Mouse (Mus musculus) liver, adult 2 months (tissue): ENCODE measurements at regions not wholly inside any gene's neighbourhood (a gene's known extent, or its start where the extent isn't known, plus 50 kb on each side); places are given as distances from the start of the nearest gene placed in this dataset.

Experiments
- DNase-seq: peaks from one replicate; pipeline ENCODE4 v3.0.0-alpha.2; 2011; ENCODE audit warnings: low read depth, low spot score; ENCODE audit errors: extremely low read depth
- H3K27ac ChIP-seq: fragments of 200-500 bp; replicated peaks from 2 replicates; pipeline ENCODE4 v1.5.1; 2012; ENCODE audit warnings: low read depth, mild to moderate bottlenecking, control low read depth, inconsistent platforms, low read length; ENCODE audit not compliant: insufficient read depth
- H3K27me3 ChIP-seq: fragments of 200-500 bp; 2 replicates; pipeline ENCODE4 v1.6.1; 2012; ENCODE audit warnings: mild to moderate bottlenecking, moderate library complexity, low read length, inconsistent platforms; ENCODE audit not compliant: control insufficient read depth, insufficient read depth
- H3K36me3 ChIP-seq: fragments of 200-500 bp; 2 replicates; pipeline ENCODE4 v1.6.1; 2012; ENCODE audit warnings: low read length, inconsistent platforms; ENCODE audit not compliant: control insufficient read depth, insufficient read depth
- H3K4me1 ChIP-seq: fragments of 200-500 bp; 2 replicates; pipeline ENCODE4 v1.6.1; 2011; ENCODE audit warnings: low read length; ENCODE audit not compliant: control insufficient read depth, insufficient read depth
- H3K4me3 ChIP-seq: fragments of 200-500 bp; 2 replicates; pipeline ENCODE4 v1.5.1; 2011; ENCODE audit warnings: low read depth, mild to moderate bottlenecking, control low read depth, low read length, moderate library complexity; ENCODE audit not compliant: insufficient read depth
- H3K79me2 ChIP-seq: fragments of 200-500 bp; 2 replicates; pipeline ENCODE4 v1.6.1; 2012; ENCODE audit warnings: inconsistent platforms, mild to moderate bottlenecking, low read length, moderate library complexity; ENCODE audit not compliant: control insufficient read depth, insufficient read depth
- H3K9ac ChIP-seq: fragments of 200-500 bp; 2 replicates; pipeline ENCODE4 v1.6.1; 2012; ENCODE audit warnings: low read depth, mild to moderate bottlenecking, control low read depth, inconsistent platforms, low read length
- CTCF ChIP-seq: fragments of 200-500 bp; IDR thresholded peaks from 2 replicates; pipeline ENCODE4 v1.5.1; 2011; ENCODE audit warnings: low read depth, low read length, control low read depth
- POLR2A ChIP-seq: fragments of 200-500 bp; IDR thresholded peaks from 2 replicates; pipeline ENCODE4 v1.6.1; 2011; ENCODE audit warnings: low read length, control low read depth; ENCODE audit not compliant: insufficient read depth; ENCODE audit errors: extremely low read depth
- WGBS: fragments of 180-500 bp; shearing (Covaris S2); methylation state at CpG from one replicate; pipeline ENCODE4 v1.1.7; 2018; 5-methylcytosine and 5-hydroxymethylcytosine counted together

DNA sequence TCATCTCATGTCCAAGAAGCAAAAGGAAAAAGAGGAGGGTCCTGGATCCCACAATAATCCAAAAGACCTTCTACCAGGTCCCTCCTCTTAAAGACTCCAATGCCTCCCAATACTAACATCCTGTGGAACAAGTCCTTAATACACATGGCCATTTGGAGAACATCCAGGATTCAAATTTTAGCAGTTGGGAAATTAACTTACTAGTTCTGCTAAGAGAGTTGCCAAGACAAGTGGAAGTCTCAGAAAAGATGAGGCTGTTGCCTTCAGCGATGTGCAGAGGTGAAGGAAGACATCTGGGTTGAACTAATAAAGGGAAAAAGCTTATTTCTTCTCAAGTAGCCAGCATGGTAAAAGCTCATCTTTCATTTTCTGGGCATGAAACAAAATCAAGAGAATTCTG lies 64.8 kb upstream of the Serpine2 start:
- Histone ChIP-seq H3K36me3 (no peaks in the 10 kb centered on the region), H3K79me2 (no peaks in the 10 kb centered on the region), H3K4me1 (no peaks in the 10 kb centered on the region), H3K27me3 (no peaks in the 10 kb centered on the region), H3K9ac (no peak overlapping the region), H3K4me3 (no peak overlapping the region), H3K27ac (no peak overlapping the region)
- TF ChIP-seq POLR2A (no peak), CTCF (no peak)
- WGBS = 80% methylated on average over 1 of the region's 1 CpGs
- DNase-seq = peak; percentile 0

DNA sequence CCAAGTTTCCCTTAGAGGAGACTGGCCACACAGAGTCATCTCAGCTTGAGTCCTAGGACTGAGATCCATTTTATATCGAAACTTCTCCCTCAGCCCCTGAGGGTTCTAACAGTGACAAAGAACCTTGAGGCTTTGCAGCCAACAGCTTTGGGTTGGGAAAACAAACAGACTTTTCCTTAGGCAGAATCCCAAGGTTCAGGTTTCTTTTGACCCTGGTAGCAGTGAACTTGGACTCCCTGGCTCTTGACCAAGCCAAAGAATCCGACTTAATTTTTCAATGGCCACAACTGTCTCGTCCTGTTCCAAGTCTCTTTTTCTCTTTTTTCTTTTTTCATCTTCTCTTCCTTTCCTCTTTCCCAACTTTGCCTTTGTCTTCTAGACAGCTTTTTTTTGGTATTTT lies 60.9 kb upstream of the Serpine2 start:
- Histone ChIP-seq H3K79me2 (no peaks in the 10 kb centered on the region), H3K27ac (no peak overlapping the region), H3K9ac (no peak overlapping the region), H3K4me3 (no peak overlapping the region), H3K4me1 (no peaks in the 10 kb centered on the region), H3K27me3 (no peaks in the 10 kb centered on the region), H3K36me3 (no peaks in the 10 kb centered on the region)
- TF ChIP-seq POLR2A = no peak
- no peak for TF ChIP-seq CTCF
- no peak for DNase-seq
- WGBS = 72% methylated on average over 3 of the region's 3 CpGs

DNA sequence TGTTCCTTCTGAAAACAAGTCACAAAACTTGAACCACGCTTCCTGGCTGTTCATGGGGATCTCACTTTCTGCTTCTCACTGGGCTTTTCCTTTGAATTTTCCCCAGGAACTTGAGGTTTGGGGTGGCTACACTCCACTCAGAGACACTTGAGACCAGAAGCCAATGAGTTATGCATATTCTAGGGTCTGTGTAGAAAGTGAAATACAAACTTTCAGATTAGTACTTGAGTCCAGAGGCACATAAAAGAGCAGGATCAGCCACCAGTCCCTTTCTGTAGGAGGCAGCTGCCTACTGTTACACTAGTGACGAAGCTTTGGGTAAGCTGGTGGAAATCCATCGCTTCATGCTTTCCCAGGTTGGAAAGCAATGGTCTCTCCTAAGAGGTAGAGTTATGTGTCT lies 60.4 kb upstream of the Serpine2 start:
- no peak overlapping the region for H3K27ac ChIP-seq
- no peaks in the 10 kb centered on the region for H3K79me2 ChIP-seq
- H3K36me3 ChIP-seq = no peaks in the 10 kb centered on the region
- H3K27me3 ChIP-seq = no peaks in the 10 kb centered on the region
- H3K9ac ChIP-seq = no peak overlapping the region
- no peaks in the 10 kb centered on the region for H3K4me1 ChIP-seq
- TF ChIP-seq CTCF (no peak), POLR2A (no peak)
- no peak overlapping the region for H3K4me3 ChIP-seq
- 86% methylated on average over 3 of the region's 3 CpGs for WGBS
- DNase-seq = no peak

GRCm38 (mm10) chr1:79917426-79918150 lies 56.6 kb upstream of the Serpine2 start:
- no peak for DNase-seq
- WGBS = 68% methylated on average over 7 of the region's 7 CpGs
- TF ChIP-seq POLR2A (no peak), CTCF (no peak)

More at GRCm38 (mm10) chr1:79917426-79918150, 56.6 kb upstream of the Serpine2 start:
- H3K36me3 ChIP-seq = no peaks in the 10 kb centered on the region
- H3K4me3 ChIP-seq = no peak overlapping the region
- no peaks in the 10 kb centered on the region for H3K4me1 ChIP-seq
- H3K9ac ChIP-seq = no peak overlapping the region
- H3K27ac ChIP-seq = no peak overlapping the region
- no peaks in the 10 kb centered on the region for H3K27me3 ChIP-seq
- no peaks in the 10 kb centered on the region for H3K79me2 ChIP-seq
